Mouse (Mus musculus) cortical plate, adult 2 months (tissue): ENCODE results near the gene Col9a3. TPM values are rescaled to one million over a fixed set of nuclear protein-coding genes. Genes with fewer than 3 reads are reported as not detected.

Experiments
- H3K27ac ChIP-seq: fragments of 200-500 bp; 2 replicates; pipeline ENCODE4 v1.5.1; 2012; ENCODE audit warnings: low read length, control low read depth, inconsistent platforms; ENCODE audit not compliant: insufficient read depth
- H3K4me1 ChIP-seq: fragments of 200-500 bp; 2 replicates; pipeline ENCODE4 v1.6.1; 2011; ENCODE audit warnings: low read length; ENCODE audit not compliant: control insufficient read depth, insufficient read depth
- H3K4me3 ChIP-seq: fragments of 200-500 bp; 2 replicates; pipeline ENCODE4 v1.5.1; 2011; ENCODE audit warnings: mild to moderate bottlenecking, low read length, control low read depth; ENCODE audit not compliant: insufficient read depth
- CTCF ChIP-seq: fragments of 200-500 bp; IDR thresholded peaks from 2 replicates; pipeline ENCODE4 v1.5.1; 2011; ENCODE audit warnings: mild to moderate bottlenecking, control low read depth, low read length; ENCODE audit not compliant: insufficient read depth; ENCODE audit errors: extremely low read depth
- POLR2A ChIP-seq: fragments of 200-500 bp; IDR thresholded peaks from 2 replicates; pipeline ENCODE4 v1.6.1; 2011; ENCODE audit warnings: mild to moderate bottlenecking, low read length, control low read depth; ENCODE audit not compliant: insufficient read depth; ENCODE audit errors: extremely low read depth
- polyA plus RNA-seq: library from polyadenylated mRNA; depleted of rRNA; stranded (reverse); fragments of >200 nt; gene quantifications from 2 replicates; pipeline ENCODE4 v1.2.3, GENCODE M21; 2012

Gene Col9a3
- polyA plus RNA-seq, 1 experiment: 17.2 TPM

DNA sequence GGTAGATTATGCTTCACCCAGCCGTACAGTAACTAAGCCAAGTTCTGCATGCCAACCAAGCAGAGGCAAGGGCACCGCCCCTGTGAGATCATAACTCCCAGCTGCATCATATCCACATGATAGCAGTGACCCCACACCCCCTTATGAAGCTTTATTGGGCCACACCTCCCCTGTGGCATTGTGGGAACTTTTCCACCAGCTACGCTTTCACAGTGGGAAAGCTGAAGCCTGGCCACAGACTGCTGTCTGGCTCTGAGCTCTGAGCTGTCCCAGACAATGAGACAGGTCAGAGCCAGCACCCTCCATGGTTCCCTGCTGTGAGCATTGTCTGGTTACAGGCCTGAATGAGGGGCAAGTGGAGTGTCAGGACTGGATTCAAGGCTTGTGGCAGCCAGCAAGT is 16.6 kb upstream of the Col9a3 start, which contains the start of gene Mrgbp:
Mrgbp (plus strand) TSS at position 303 of the 400 bp plus-strand sequence.
- no peak within 1 kb of the TSS for H3K27ac ChIP-seq
- H3K4me3 ChIP-seq: no peak within 1 kb of the TSS
- peaks cover 6% of the 10 kb centered on the region for H3K4me1 ChIP-seq
- TF ChIP-seq POLR2A (no peak), CTCF (no peak)

DNA sequence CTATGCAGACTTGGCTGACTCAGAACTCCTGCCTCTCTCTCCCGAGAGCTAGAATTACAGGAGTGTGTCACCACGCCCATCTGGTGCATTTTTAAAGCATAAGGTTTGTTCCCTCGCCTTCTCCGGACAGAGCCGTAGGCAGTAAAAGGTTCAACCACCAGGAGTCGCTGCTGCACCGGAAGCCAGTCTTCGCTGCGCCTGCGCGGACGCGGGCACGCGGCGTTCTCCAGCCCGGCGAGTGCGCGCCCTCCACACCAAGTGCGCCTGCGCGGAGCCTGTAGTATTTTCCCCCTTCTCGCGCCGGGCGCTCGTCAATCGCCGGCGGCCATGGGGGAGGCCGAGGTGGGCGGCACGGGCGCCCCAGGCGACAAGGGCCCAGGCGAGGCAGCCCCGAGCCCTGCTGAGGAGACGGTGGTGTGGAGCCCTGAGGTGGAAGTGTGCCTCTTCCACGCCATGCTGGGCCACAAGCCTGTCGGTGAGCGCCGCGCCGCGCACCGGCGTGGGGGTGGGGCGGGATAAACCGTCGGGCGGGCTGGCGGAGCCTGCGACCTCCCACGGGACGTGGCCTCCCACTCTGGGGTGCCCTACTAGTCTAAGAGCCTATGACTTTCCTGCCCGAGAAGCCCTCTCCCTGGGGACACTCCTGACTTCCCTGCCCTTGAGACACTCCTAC is 15.0 kb upstream of the Col9a3 start:
- H3K27ac ChIP-seq: no peak overlapping the region
- TF ChIP-seq CTCF (peak; percentile 78), POLR2A (peak; percentile 54; the same call in 1 of the 2 replicates)
- H3K4me3 ChIP-seq: peak overlapping the region; percentile 65
- H3K4me1 ChIP-seq: peaks cover 6% of the 10 kb centered on the region

DNA sequence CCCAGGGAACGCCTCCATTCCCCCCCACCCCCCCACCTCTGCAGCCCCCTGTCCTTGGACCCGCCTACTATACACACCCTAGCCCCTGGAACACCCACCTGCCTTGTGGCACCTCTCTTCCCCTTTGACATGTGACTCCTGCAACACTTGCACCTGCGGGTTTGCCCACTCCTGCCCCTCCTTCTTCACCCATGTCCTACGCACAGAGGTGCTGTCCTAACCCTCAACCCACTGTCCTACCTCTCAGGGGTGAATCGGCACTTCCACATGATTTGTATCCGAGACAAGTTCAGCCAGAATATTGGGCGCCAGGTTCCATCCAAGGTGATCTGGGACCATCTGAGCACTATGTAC is 14.5 kb upstream of the Col9a3 start:
- H3K27ac ChIP-seq: no peak overlapping the region
- TF ChIP-seq CTCF (no peak), POLR2A (no peak)

DNA sequence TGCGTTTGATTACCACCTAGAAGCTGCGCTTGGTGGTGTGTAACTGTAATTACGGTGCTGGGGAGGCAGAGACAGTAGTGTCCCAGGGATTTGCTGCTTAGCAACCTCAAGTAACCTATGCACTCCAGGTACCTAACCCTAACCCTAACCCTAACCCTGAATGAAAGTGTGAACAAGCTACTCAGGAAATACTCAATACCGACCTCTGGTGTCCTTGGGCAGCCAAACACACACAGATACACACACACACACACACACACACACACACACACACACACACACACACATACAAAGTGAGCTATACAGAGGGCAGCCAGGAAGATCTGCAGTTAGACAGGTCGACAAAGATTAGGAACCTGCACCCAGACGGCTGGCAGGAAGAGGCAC is 8.9 kb upstream of the Col9a3 start:
- peaks cover 2% of the 10 kb centered on the region; the same call in 1 of the 2 replicates for H3K4me1 ChIP-seq
- TF ChIP-seq POLR2A: no peak
- TF ChIP-seq CTCF: 0 out of 2 replicates have a peak, but pooled peaks have one; percentile 6
- no peak overlapping the region for H3K27ac ChIP-seq
- H3K4me3 ChIP-seq: peak overlapping the region; percentile 98

More for the DNA sequence above, 14.5 kb upstream of the Col9a3 start:
- H3K4me3 ChIP-seq: peak overlapping the region; percentile 65
- H3K4me1 ChIP-seq: peaks cover 6% of the 10 kb centered on the region

DNA sequence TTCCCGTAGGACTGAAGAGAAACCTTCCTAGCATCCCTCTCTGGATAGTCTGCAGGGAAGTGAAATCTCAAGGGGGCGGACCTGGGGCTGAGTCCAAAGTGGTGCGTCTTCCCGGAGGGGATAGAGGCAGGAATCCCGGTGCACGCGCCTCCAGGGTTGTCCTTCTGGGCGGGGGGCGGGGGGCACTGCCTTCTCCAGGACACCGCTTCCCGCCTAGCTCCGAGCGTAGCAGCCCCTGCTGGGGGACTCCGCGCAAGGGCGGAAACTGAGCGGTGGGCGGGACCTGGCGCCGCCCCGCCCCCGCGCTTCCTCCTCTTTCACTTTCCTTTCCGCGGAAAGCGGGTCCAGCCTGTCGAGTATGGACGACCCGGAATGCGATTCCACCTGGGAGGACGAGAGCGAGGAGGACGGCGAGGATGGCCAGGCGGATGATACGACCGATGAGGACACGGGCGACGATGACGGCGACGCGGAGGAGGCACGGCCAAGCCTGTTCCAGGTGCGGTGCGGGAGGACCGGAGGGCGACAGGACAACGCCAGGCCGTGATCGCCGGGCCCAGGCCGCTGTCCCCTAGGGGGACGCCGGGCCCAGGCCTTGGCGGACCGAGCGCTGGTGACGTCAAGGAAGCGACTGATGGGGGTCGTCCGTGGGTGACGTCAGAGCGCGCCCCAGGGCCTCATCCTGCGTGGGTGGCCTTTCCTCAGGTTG is 8.3 kb upstream of the Col9a3 start, which contains the start of gene Ogfr:
Ogfr (plus strand) TSS at position 123 of the 709 bp plus-strand sequence.
- TF ChIP-seq CTCF (no peak), POLR2A (peak; percentile 65; the same call in 1 of the 2 replicates)
- Histone ChIP-seq H3K4me1 (no peaks in the 10 kb centered on the region; the same call in 1 of the 2 replicates), H3K27ac (peak within 1 kb of the TSS; percentile 100), H3K4me3 (peak within 1 kb of the TSS; percentile 98)

DNA sequence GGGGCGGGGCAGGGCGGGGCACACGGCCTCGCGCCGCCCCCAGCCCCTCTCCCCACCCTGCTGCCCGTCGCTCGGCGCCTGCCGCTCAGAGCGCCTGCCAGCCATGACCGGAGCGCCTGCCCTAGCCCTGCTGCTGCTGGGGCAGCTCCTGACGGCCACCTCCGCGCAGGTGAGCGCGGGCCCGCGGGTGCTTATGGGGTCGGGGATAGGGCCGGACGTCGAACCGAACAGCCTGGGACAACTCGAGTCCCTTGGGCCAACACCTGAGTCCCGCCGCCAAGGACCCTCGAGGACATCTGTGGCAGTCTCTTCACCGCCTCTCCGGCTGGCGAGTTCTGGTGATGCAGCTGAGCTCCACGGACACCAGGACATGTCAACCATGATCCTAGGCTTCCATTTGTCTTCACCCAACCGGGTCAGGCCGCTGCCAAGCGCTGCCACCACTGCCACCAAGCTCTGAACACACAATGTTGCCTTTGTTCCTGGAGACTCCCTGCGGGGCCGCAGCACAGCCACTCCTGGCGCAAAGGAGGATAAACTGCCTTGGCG is 641 bp downstream of the Col9a3 start:
- H3K4me3 ChIP-seq: peak overlapping the region; percentile 30
- H3K4me1 ChIP-seq: no peaks in the 10 kb centered on the region
- H3K27ac ChIP-seq: peak overlapping the region; percentile 53; the same call in 1 of the 2 replicates
- TF ChIP-seq CTCF: no peak
- 0 out of 2 replicates have a peak, but pooled peaks have one; percentile 25 for TF ChIP-seq POLR2A

DNA sequence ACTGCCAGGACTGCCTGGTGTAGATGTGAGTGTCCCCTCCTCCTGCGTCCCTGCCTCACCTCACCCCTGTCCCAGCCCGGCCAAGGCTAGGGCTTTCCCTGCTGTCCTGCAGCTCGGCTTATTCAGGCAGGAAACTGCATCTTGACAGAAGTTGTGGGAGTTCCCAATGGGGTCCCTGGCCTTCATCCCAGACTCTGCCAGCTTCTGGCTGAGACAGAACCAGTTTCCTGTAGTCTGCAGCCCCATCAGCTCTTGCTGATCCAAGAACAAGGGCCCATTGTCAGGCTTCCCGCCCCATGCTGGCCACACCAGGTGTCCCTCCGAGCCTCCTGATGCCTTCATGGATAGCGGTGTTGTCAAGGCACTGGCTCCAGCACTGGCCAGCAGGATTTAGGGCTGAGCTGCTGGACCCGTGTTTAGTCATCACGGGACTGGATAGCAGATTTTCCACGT is 3.0 kb downstream of the Col9a3 start:
- Histone ChIP-seq H3K4me1 (no peaks in the 10 kb centered on the region), H3K4me3 (no peak overlapping the region), H3K27ac (no peak overlapping the region)
- TF ChIP-seq CTCF: no peak
- no peak for TF ChIP-seq POLR2A

DNA sequence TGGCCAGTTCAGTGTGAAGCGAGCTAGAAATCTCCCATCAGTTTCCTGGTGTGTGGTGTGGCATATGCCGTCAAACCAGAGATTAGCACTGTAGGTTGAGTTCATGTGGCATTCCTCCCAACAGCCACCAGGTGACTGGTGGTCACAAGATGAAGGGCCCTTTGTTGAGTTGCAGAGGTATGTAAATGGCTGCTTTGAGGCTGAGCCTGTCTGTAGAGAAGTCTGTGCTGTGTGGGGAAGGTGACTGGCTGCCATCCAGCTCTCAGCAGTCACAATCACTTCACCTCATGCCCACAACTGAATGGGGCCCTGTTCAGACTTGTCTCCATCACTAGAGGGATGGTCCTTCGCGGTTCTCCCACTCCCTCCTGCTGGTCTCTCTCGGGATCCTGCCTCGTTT is 7.2 kb downstream of the Col9a3 start:
- H3K4me3 ChIP-seq: no peak overlapping the region
- H3K27ac ChIP-seq: no peak overlapping the region
- TF ChIP-seq POLR2A (no peak), CTCF (no peak)
- no peaks in the 10 kb centered on the region for H3K4me1 ChIP-seq

DNA sequence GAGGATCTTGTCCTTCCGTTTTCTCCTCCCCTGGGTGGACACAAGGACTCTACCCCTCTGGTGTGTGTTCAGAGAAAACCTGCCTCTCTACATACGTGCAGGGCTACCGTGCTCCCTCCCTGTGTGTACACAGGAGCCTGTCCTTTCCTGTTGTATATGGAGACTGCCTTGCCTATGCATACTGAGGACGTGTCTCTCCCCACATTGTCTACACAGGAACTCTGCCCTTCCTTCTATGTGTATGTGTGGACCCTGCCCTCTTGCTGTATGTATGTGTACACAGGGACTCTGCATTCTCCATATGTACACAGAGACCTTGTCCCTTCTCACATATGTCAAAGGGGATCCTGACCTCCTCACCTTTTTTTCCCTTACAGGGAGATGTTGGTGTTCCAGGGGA is 12.7 kb downstream of the Col9a3 start:
- H3K4me1 ChIP-seq: no peaks in the 10 kb centered on the region
- TF ChIP-seq CTCF (no peak), POLR2A (no peak)
- no peak overlapping the region for H3K4me3 ChIP-seq
- no peak overlapping the region for H3K27ac ChIP-seq

DNA sequence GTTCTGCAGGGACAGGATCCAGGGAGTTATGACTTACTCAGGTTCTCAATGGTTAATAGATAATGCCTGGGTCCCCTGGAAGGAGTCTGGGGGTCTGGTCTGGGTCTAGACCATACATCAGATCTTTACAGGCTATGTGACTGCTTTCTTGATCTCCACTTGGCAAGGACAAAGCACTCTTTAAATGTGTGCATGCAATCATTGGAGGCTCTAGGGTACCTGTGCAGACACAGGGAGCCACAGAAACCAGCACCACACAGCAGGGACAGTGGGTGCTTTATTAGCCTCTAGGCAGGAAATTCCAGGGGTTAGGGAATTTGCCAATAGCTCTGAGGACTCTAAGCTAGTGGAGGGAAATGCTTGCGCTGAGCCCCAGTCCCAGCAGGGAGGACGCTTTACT is 14.3 kb downstream of the Col9a3 start:
- TF ChIP-seq POLR2A: no peak
- TF ChIP-seq CTCF: no peak
- no peak overlapping the region for H3K4me3 ChIP-seq

More for the DNA sequence above, 14.3 kb downstream of the Col9a3 start:
- Histone ChIP-seq H3K27ac (no peak overlapping the region), H3K4me1 (no peaks in the 10 kb centered on the region)
